Mouse (Mus musculus): ENCODE results near the gene Tmem178. TPM values are rescaled to one million over a fixed set of nuclear protein-coding genes. Genes with fewer than 3 reads are reported as not detected.

Tmem178 gene
- total and polyA plus RNA-seq, 2 experiments from 2014 or later: 20.1 to 26.5 TPM

DNA sequence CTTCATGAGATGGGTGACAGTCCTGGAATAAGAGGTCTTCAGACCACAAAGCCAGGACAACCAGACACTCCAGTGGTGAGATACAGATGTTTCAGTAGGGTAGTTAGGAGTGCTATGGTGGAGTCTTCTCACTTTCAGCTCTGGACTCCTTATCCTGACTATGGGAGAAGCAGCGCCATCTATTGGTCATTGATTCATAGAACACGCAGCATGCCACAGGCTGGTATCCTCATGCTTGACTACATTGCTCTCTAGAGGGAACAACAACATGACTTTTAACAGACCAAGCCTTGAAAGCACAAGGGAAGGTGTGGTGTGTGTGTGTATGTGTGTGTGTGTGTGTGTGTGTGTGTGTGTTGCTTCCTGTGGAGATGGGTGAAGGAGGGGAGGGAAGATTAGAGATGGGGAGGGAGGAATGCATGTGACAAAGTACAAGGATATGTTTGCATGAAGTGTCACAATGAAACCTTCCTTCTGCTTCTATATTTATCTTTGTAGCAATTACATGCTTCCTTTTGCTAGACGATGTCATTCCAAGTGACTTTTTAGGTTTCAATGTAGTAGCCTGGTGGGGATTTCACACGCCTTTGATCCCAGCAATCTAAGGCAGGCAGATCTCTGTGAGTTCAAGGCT, 71.5 kb downstream of the Tmem178 start:
- 60% methylated on average over 4 of the region's 4 CpGs for WGBS
- DNase-seq (ENCODE audit: low spot score) (peak; percentile 89), ATAC-seq (ENCODE audit: low FRiP score) (peak; percentile 41; the same call in 1 of the 2 replicates)

DNA sequence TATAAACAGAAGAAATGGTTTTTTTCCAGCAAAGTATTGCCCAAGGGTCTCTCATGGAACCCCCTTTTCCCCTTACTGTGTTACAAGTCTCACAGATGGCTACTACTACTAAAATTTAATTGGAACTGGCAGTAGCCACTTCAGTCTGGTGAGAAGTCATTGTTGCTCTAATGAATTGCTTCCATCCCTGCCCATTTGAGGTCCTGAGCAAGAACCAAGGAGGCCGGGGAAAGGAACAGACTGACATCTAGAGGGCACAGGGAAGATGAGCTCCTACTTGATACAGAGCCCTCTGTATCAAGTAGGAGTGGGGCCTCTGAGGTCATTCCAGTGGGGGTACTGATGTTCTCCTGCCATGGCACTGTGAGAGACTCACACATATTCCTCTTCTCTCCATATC, 72.7 kb downstream of the Tmem178 start:
- H3K4me2 ChIP-seq (ENCODE audit: low read depth, low read length, poor library complexity, severe bottlenecking): no peak overlapping the region
- H3K27me3 ChIP-seq (ENCODE audit: insufficient read depth, low read length): no peaks in the 10 kb centered on the region
- H3K9ac ChIP-seq (replicated peaks; ENCODE audit: low read length, poor library complexity, severe bottlenecking): no peak overlapping the region
- no peaks in the 10 kb centered on the region for H3K4me1 ChIP-seq (ENCODE audit: insufficient read depth, low read length)
- peak; percentile 66 for TF ChIP-seq CTCF (IDR thresholded peaks at IDR 0.05)
- ATAC-seq (ENCODE audit: low FRiP score) (no peak), DNase-seq (ENCODE audit: low spot score) (peak; percentile 62)
- no peak overlapping the region for H3K27ac ChIP-seq (ENCODE audit: low read depth, low read length)
- WGBS: 42% methylated on average over 1 of the region's 1 CpGs
- H3K4me3 ChIP-seq (ENCODE audit: low read depth, low read length): no peak overlapping the region
- no peaks in the 10 kb centered on the region for H3K36me3 ChIP-seq (ENCODE audit: insufficient read depth, low read length)
- H3K9me3 ChIP-seq (ENCODE audit: low read length): no peaks in the 10 kb centered on the region

More for the DNA sequence above, 71.5 kb downstream of the Tmem178 start:
- Histone ChIP-seq H3K4me3 (ENCODE audit: low read depth, low read length) (no peak overlapping the region), H3K9me3 (ENCODE audit: low read length) (no peaks in the 10 kb centered on the region), H3K27me3 (ENCODE audit: insufficient read depth, low read length) (no peaks in the 10 kb centered on the region), H3K9ac (replicated peaks; ENCODE audit: low read length, poor library complexity, severe bottlenecking) (no peak overlapping the region), H3K4me2 (ENCODE audit: low read depth, low read length, poor library complexity, severe bottlenecking) (no peak overlapping the region), H3K27ac (ENCODE audit: low read depth, low read length) (no peak overlapping the region), H3K4me1 (ENCODE audit: insufficient read depth, low read length) (no peaks in the 10 kb centered on the region), H3K36me3 (ENCODE audit: insufficient read depth, low read length) (no peaks in the 10 kb centered on the region)
- TF ChIP-seq CTCF (IDR thresholded peaks at IDR 0.05): peak; percentile 84

- H3K4me1 ChIP-seq (ENCODE audit: insufficient read depth, low read length): no peaks in the 10 kb centered on the region
- no peak for TF ChIP-seq CTCF (IDR thresholded peaks at IDR 0.05)
- no peak overlapping the region for H3K4me2 ChIP-seq (ENCODE audit: low read depth, low read length, poor library complexity, severe bottlenecking)
- H3K27me3 ChIP-seq (ENCODE audit: insufficient read depth, low read length): no peaks in the 10 kb centered on the region
- 87% methylated on average over 6 of the region's 6 CpGs for WGBS
- no peaks in the 10 kb centered on the region for H3K9me3 ChIP-seq (ENCODE audit: low read length)
- peaks cover 9% of the 10 kb centered on the region; the same call in 1 of the 2 replicates for H3K36me3 ChIP-seq (ENCODE audit: insufficient read depth, low read length)
- H3K27ac ChIP-seq (ENCODE audit: low read depth, low read length): no peak overlapping the region
- no peak overlapping the region for H3K4me3 ChIP-seq (ENCODE audit: low read depth, low read length)
- DNase-seq (ENCODE audit: low spot score) (no peak), ATAC-seq (ENCODE audit: low FRiP score) (no peak)
- H3K9ac ChIP-seq (replicated peaks; ENCODE audit: low read length, poor library complexity, severe bottlenecking): no peak overlapping the region
Measured at GRCm38 (mm10) chr17:81027331-81027730, 82.9 kb downstream of the Tmem178 start.

- H3K27ac ChIP-seq (ENCODE audit: low read depth, low read length): no peak overlapping the region
- no peaks in the 10 kb centered on the region for H3K27me3 ChIP-seq (ENCODE audit: insufficient read depth, low read length)
- no peak overlapping the region for H3K4me3 ChIP-seq (ENCODE audit: low read depth, low read length)
- no peak for ATAC-seq (ENCODE audit: low FRiP score)
- H3K4me2 ChIP-seq (ENCODE audit: low read depth, low read length, poor library complexity, severe bottlenecking): no peak overlapping the region
- no peak overlapping the region for H3K9ac ChIP-seq (replicated peaks; ENCODE audit: low read length, poor library complexity, severe bottlenecking)
- TF ChIP-seq CTCF (IDR thresholded peaks at IDR 0.05): no peak
- 0 out of 2 replicates have a peak, but pooled peaks cover 9% of the 10 kb centered on the region for H3K36me3 ChIP-seq (ENCODE audit: insufficient read depth, low read length)
- H3K4me1 ChIP-seq (ENCODE audit: insufficient read depth, low read length): no peaks in the 10 kb centered on the region
- 95% methylated on average over 3 of the region's 3 CpGs for WGBS
- no peaks in the 10 kb centered on the region for H3K9me3 ChIP-seq (ENCODE audit: low read length)
- DNase-seq (ENCODE audit: low spot score): no peak
Measured at GRCm38 (mm10) chr17:81031830-81032442, 87.5 kb downstream of the Tmem178 start.

DNA sequence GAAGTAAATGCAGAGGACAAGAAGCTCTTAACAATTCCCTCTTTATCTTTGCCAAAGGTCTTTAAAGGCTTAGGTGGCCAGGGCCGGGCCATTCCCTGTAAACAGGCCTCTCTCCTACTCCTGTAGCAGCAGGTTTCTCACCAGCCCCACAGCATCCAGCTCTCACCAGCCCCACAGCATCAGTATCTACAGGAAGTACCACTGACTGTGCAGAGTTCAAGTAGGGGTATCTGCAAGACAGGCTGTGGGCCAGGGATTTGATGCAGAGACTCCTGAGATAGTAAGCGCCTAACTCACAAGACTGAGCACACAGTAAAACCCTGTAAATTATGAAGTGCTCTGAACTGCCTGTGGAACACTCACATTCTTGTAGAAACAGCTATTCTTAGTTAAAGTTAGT, 88.5 kb downstream of the Tmem178 start:
- ATAC-seq (ENCODE audit: low FRiP score) (no peak), DNase-seq (ENCODE audit: low spot score) (no peak)
- Histone ChIP-seq H3K4me2 (ENCODE audit: low read depth, low read length, poor library complexity, severe bottlenecking) (no peak overlapping the region), H3K27me3 (ENCODE audit: insufficient read depth, low read length) (no peaks in the 10 kb centered on the region), H3K9me3 (ENCODE audit: low read length) (no peaks in the 10 kb centered on the region), H3K27ac (ENCODE audit: low read depth, low read length) (no peak overlapping the region), H3K4me1 (ENCODE audit: insufficient read depth, low read length) (no peaks in the 10 kb centered on the region), H3K9ac (replicated peaks; ENCODE audit: low read length, poor library complexity, severe bottlenecking) (no peak overlapping the region), H3K4me3 (ENCODE audit: low read depth, low read length) (no peak overlapping the region), H3K36me3 (ENCODE audit: insufficient read depth, low read length) (0 out of 2 replicates have a peak, but pooled peaks cover 14% of the 10 kb centered on the region)
- 76% methylated on average over 2 of the region's 2 CpGs for WGBS
- no peak for TF ChIP-seq CTCF (IDR thresholded peaks at IDR 0.05)

DNA sequence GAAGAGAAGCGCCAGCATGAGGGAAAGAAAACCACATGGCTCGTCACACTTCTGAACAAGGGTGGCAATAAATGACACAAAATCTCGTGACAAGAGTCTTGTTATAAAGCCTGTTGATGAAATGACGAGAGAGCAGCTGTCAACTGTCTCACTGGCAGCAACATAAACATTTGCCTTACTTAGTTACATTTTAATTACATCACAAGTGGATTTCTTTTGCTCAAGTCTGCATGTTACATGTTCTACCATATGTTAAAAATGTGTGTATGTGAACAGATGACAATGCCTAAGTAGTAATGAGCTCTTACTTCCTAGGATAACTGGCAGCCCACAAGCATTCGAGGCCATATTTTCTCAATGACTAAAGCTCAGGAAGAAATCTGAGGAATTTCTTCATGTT, 90.9 kb downstream of the Tmem178 start:
- no peak overlapping the region for H3K27ac ChIP-seq (ENCODE audit: low read depth, low read length)
- no peaks in the 10 kb centered on the region for H3K4me1 ChIP-seq (ENCODE audit: insufficient read depth, low read length)
- H3K27me3 ChIP-seq (ENCODE audit: insufficient read depth, low read length): no peaks in the 10 kb centered on the region
- no peak overlapping the region for H3K4me2 ChIP-seq (ENCODE audit: low read depth, low read length, poor library complexity, severe bottlenecking)
- no peaks in the 10 kb centered on the region for H3K9me3 ChIP-seq (ENCODE audit: low read length)
- no peak overlapping the region for H3K9ac ChIP-seq (replicated peaks; ENCODE audit: low read length, poor library complexity, severe bottlenecking)
- WGBS: 90% methylated on average over 5 of the region's 5 CpGs
- H3K4me3 ChIP-seq (ENCODE audit: low read depth, low read length): no peak overlapping the region
- ATAC-seq (ENCODE audit: low FRiP score) (no peak), DNase-seq (ENCODE audit: low spot score) (no peak)
- peaks cover 17% of the 10 kb centered on the region; the same call in 1 of the 2 replicates for H3K36me3 ChIP-seq (ENCODE audit: insufficient read depth, low read length)
- TF ChIP-seq CTCF (IDR thresholded peaks at IDR 0.05): no peak

All from midbrain, postnatal 0 days (tissue).